Mouse (Mus musculus): ENCODE measurements around the gene Pklr. TPM values are rescaled to one million over a fixed set of nuclear protein-coding genes. Genes with fewer than 3 reads are reported as not detected.

The Pklr gene
- total and polyA plus RNA-seq, 3 experiments: 22.9 to 80.3 (median 36.9) TPM

GRCm38 (mm10) chr3:89183058-89183958 lies 47.4 kb downstream of the Pklr start, which contains the start of gene Fam189b:
Fam189b (plus strand) TSS chr3:89183143.
- Histone ChIP-seq H3K27me3 (ENCODE audit: insufficient read depth, low read length) (no peaks in the 10 kb centered on the region), H3K4me1 (ENCODE audit: insufficient read depth, low read depth, low read length) (peaks cover 60% of the 10 kb centered on the region), H3K9me3 (replicated peaks) (no peaks in the 10 kb centered on the region), H3K4me3 (ENCODE audit: low read depth, low read length) (peak within 1 kb of the TSS; percentile 47; the same call in 1 of the 2 replicates), H3K36me3 (replicated peaks) (peaks cover 91% of the 10 kb centered on the region)
- DNase-seq (ENCODE audit: low spot score) (no peak), ATAC-seq (ENCODE audit: extremely low read depth, insufficient number of reproducible peaks, low FRiP score, poor library complexity, severe bottlenecking) (peak; percentile 41; the same call in 1 of the 2 replicates)
- no peak for TF ChIP-seq GATA2 (IDR thresholded peaks at IDR 0.05; ENCODE audit: borderline replicate concordance, low read depth, low read length)

GRCm38 (mm10) chr3:89183959-89184315 lies 48.0 kb downstream of the Pklr start:
- no peak overlapping the region for H3K4me3 ChIP-seq (ENCODE audit: low read depth, low read length)
- H3K4me1 ChIP-seq (ENCODE audit: insufficient read depth, low read depth, low read length): peaks cover 54% of the 10 kb centered on the region
- no peaks in the 10 kb centered on the region for H3K9me3 ChIP-seq (replicated peaks)
- no peaks in the 10 kb centered on the region; the same call in 1 of the 2 replicates for H3K27me3 ChIP-seq (ENCODE audit: insufficient read depth, low read length)
- ATAC-seq (ENCODE audit: extremely low read depth, insufficient number of reproducible peaks, low FRiP score, poor library complexity, severe bottlenecking) (no peak), DNase-seq (ENCODE audit: low spot score) (no peak)
- TF ChIP-seq TAL1 (conservative IDR thresholded peaks at IDR 0.05; ENCODE audit: low read depth, low read length): no peak
- TF ChIP-seq CTCF (IDR thresholded peaks at IDR 0.05; ENCODE audit: low read depth, low read length): no peak
- TF ChIP-seq POLR2AphosphoS5 (IDR thresholded peaks at IDR 0.05; ENCODE audit: insufficient replicate concordance, low read depth, low read length): no peak
- TF ChIP-seq GATA2 (IDR thresholded peaks at IDR 0.05; ENCODE audit: borderline replicate concordance, low read depth, low read length): no peak
- no peak for TF ChIP-seq GATA1 (IDR thresholded peaks at IDR 0.05; ENCODE audit: borderline replicate concordance, low read length)
- H3K36me3 ChIP-seq (replicated peaks): peaks cover 92% of the 10 kb centered on the region

- Histone ChIP-seq H3K36me3 (replicated peaks) (peaks cover 60% of the 10 kb centered on the region), H3K4me1 (ENCODE audit: insufficient read depth, low read depth, low read length) (peaks cover 29% of the 10 kb centered on the region), H3K9me3 (replicated peaks) (no peaks in the 10 kb centered on the region), H3K27me3 (ENCODE audit: insufficient read depth, low read length) (no peaks in the 10 kb centered on the region; the same call in 1 of the 2 replicates), H3K4me3 (ENCODE audit: low read depth, low read length) (no peak overlapping the region)
- no peak for TF ChIP-seq TAL1 (conservative IDR thresholded peaks at IDR 0.05; ENCODE audit: low read depth, low read length)
- TF ChIP-seq POLR2AphosphoS5 (IDR thresholded peaks at IDR 0.05; ENCODE audit: insufficient replicate concordance, low read depth, low read length): no peak
- TF ChIP-seq CTCF (IDR thresholded peaks at IDR 0.05; ENCODE audit: low read depth, low read length): no peak
- ATAC-seq (ENCODE audit: extremely low read depth, insufficient number of reproducible peaks, low FRiP score, poor library complexity, severe bottlenecking) (no peak), DNase-seq (ENCODE audit: low spot score) (no peak)
These were observed 51.3 kb downstream of the Pklr start for GRCm38 (mm10) chr3:89187197-89187596.

- Histone ChIP-seq H3K9me3 (replicated peaks) (no peaks in the 10 kb centered on the region), H3K27me3 (ENCODE audit: insufficient read depth, low read length) (no peaks in the 10 kb centered on the region; the same call in 1 of the 2 replicates), H3K36me3 (replicated peaks) (peaks cover 53% of the 10 kb centered on the region), H3K4me3 (ENCODE audit: low read depth, low read length) (no peak overlapping the region), H3K4me1 (ENCODE audit: insufficient read depth, low read depth, low read length) (peaks cover 22% of the 10 kb centered on the region)
- TF ChIP-seq TAL1 (conservative IDR thresholded peaks at IDR 0.05; ENCODE audit: low read depth, low read length): no peak
- no peak for TF ChIP-seq GATA1 (IDR thresholded peaks at IDR 0.05; ENCODE audit: borderline replicate concordance, low read length)
- TF ChIP-seq GATA2 (IDR thresholded peaks at IDR 0.05; ENCODE audit: borderline replicate concordance, low read depth, low read length): no peak
- TF ChIP-seq POLR2AphosphoS5 (IDR thresholded peaks at IDR 0.05; ENCODE audit: insufficient replicate concordance, low read depth, low read length): no peak
- TF ChIP-seq CTCF (IDR thresholded peaks at IDR 0.05; ENCODE audit: low read depth, low read length): no peak
- DNase-seq (ENCODE audit: low spot score) (no peak), ATAC-seq (ENCODE audit: extremely low read depth, insufficient number of reproducible peaks, low FRiP score, poor library complexity, severe bottlenecking) (no peak)
These were observed 51.9 kb downstream of the Pklr start for GRCm38 (mm10) chr3:89187690-89188477.

- TF ChIP-seq POLR2AphosphoS5 (IDR thresholded peaks at IDR 0.05; ENCODE audit: insufficient replicate concordance, low read depth, low read length) (no peak), TAL1 (conservative IDR thresholded peaks at IDR 0.05; ENCODE audit: low read depth, low read length) (no peak), CTCF (IDR thresholded peaks at IDR 0.05; ENCODE audit: low read depth, low read length) (no peak)
- Histone ChIP-seq H3K27me3 (ENCODE audit: insufficient read depth, low read length) (no peaks in the 10 kb centered on the region; the same call in 1 of the 2 replicates), H3K4me1 (ENCODE audit: insufficient read depth, low read depth, low read length) (peaks cover 16% of the 10 kb centered on the region), H3K9me3 (replicated peaks) (no peaks in the 10 kb centered on the region), H3K4me3 (ENCODE audit: low read depth, low read length) (no peak overlapping the region), H3K36me3 (replicated peaks) (peaks cover 47% of the 10 kb centered on the region)
- ATAC-seq (ENCODE audit: extremely low read depth, insufficient number of reproducible peaks, low FRiP score, poor library complexity, severe bottlenecking) (no peak), DNase-seq (ENCODE audit: low spot score) (no peak)
These were observed 52.5 kb downstream of the Pklr start for GRCm38 (mm10) chr3:89188478-89188875.

GRCm38 (mm10) chr3:89190436-89190835 lies 54.5 kb downstream of the Pklr start:
- Histone ChIP-seq H3K4me3 (ENCODE audit: low read depth, low read length) (no peak overlapping the region), H3K9me3 (replicated peaks) (no peaks in the 10 kb centered on the region), H3K36me3 (replicated peaks) (peaks cover 30% of the 10 kb centered on the region), H3K27me3 (ENCODE audit: insufficient read depth, low read length) (no peaks in the 10 kb centered on the region; the same call in 1 of the 2 replicates), H3K4me1 (ENCODE audit: insufficient read depth, low read depth, low read length) (peaks cover 18% of the 10 kb centered on the region)
- no peak for DNase-seq (ENCODE audit: low spot score)
- no peak for TF ChIP-seq CTCF (IDR thresholded peaks at IDR 0.05; ENCODE audit: low read depth, low read length)
- TF ChIP-seq POLR2AphosphoS5 (IDR thresholded peaks at IDR 0.05; ENCODE audit: insufficient replicate concordance, low read depth, low read length): no peak
- no peak for TF ChIP-seq TAL1 (conservative IDR thresholded peaks at IDR 0.05; ENCODE audit: low read depth, low read length)
- TF ChIP-seq GATA1 (IDR thresholded peaks at IDR 0.05; ENCODE audit: borderline replicate concordance, low read length): no peak
- TF ChIP-seq GATA2 (IDR thresholded peaks at IDR 0.05; ENCODE audit: borderline replicate concordance, low read depth, low read length): no peak
- no peak for ATAC-seq (ENCODE audit: extremely low read depth, insufficient number of reproducible peaks, low FRiP score, poor library complexity, severe bottlenecking)
